Mouse (Mus musculus) liver, embryonic 14.5 days (tissue): ENCODE measurements around the gene Lama2. TPM values are rescaled to one million over a fixed set of nuclear protein-coding genes. Genes with fewer than 3 reads are reported as not detected.

Experiments
- ATAC-seq: fragments of 200-750 bp; cut with Nextera tagmentation; 2 replicates; pipeline ENCODE4 v1.8.0; 2017; ENCODE audit warnings: moderate number of reproducible peaks, mild to moderate bottlenecking, moderate library complexity; ENCODE audit not compliant: insufficient read depth
- DNase-seq, 3 experiments: peaks; one replicate each; pipeline ENCODE4 v3.0.0-alpha.2; 2012 to 2013; ENCODE audit warnings: low read depth in 3 of 3, low spot score in 3 of 3
- H3K27ac ChIP-seq: fragments of 300-500 bp; sonication (generic); 2 replicates; pipeline ENCODE4 v1.5.1; 2014; ENCODE audit warnings: moderate library complexity, mild to moderate bottlenecking, control low read depth, inconsistent platforms
- H3K27me3 ChIP-seq: fragments of 300-500 bp; sonication (generic); 2 replicates; pipeline ENCODE4 v1.6.1; 2014; ENCODE audit warnings: mild to moderate bottlenecking, low read length, moderate library complexity; ENCODE audit not compliant: control insufficient read depth, insufficient read depth
- H3K36me3 ChIP-seq: fragments of 300-500 bp; sonication (generic); replicated peaks from 2 replicates; pipeline ENCODE4 v1.6.1; 2014; ENCODE audit warnings: low read depth; ENCODE audit not compliant: control insufficient read depth, insufficient read depth
- H3K4me1 ChIP-seq, 2 experiments: fragments of 200-500 bp in 1 of 2; fragments of 300-500 bp in 1 of 2; sonication (generic) in 1 of 2; replicated peaks; 2 replicates each; pipeline ENCODE4 v1.6.1; 2012 to 2014; ENCODE audit warnings: antibody characterized with exemption in 1 of 2, inconsistent platforms in 1 of 2, low read length in 1 of 2; ENCODE audit not compliant: control insufficient read depth in 2 of 2, insufficient read depth in 2 of 2
- H3K4me2 ChIP-seq: fragments of 300-500 bp; sonication (generic); 2 replicates; pipeline ENCODE4 v1.6.1; 2014; ENCODE audit warnings: low read depth, mild to moderate bottlenecking, control low read depth, moderate library complexity
- H3K4me3 ChIP-seq, 2 experiments: fragments of 200-500 bp in 1 of 2; fragments of 300-500 bp in 1 of 2; sonication (generic) in 1 of 2; 2 replicates each; pipeline ENCODE4 v1.5.1; 2012 to 2014; ENCODE audit warnings: low read depth in 2 of 2, low read length in 2 of 2, mild to moderate bottlenecking in 2 of 2, control low read depth in 1 of 2, inconsistent platforms in 1 of 2, moderate library complexity in 1 of 2; ENCODE audit not compliant: insufficient read depth in 1 of 2
- H3K9ac ChIP-seq: fragments of 300-500 bp; sonication (generic); replicated peaks from 2 replicates; pipeline ENCODE4 v1.6.1; 2014; ENCODE audit warnings: mild to moderate bottlenecking, control low read depth, moderate library complexity
- H3K9me3 ChIP-seq: fragments of 300-500 bp; sonication (generic); 2 replicates; pipeline ENCODE4 v1.6.1; 2016; ENCODE audit warnings: low read length, mixed read lengths; ENCODE audit not compliant: control insufficient read depth
- CTCF ChIP-seq: IDR thresholded peaks from 2 replicates; pipeline ENCODE4 v1.5.1; 2016; ENCODE audit warnings: antibody characterized with exemption, low read depth, control low read depth
- EP300 ChIP-seq: IDR thresholded peaks from 2 replicates; pipeline ENCODE4 v1.6.1; 2016; ENCODE audit warnings: antibody characterized with exemption, low read depth
- WGBS: fragments of 180-500 bp; shearing (Covaris S2); extraction: QIAGEN DNeasy Blood & Tissue Kit; methylation state at CpG from one replicate; pipeline ENCODE4 v1.1.7; 2014; ENCODE audit not compliant: insufficient replicate concordance; 5-methylcytosine and 5-hydroxymethylcytosine counted together
- polyA plus RNA-seq, 2 experiments: library from polyadenylated mRNA; depleted of rRNA in 1 of 2; stranded (reverse) in 1 of 2; unstranded in 1 of 2; fragments of >200 nt; fragmentation: Nextera tagmentation in 1 of 2; extraction: Ambion mirVana in 1 of 2; gene quantifications; 2 replicates each; pipeline versions ENCODE4 v1.2.1 to v1.2.3; 2012 to 2014

Lama2 gene
- polyA plus RNA-seq, 2 experiments: 0.20 to 0.67 TPM

DNA sequence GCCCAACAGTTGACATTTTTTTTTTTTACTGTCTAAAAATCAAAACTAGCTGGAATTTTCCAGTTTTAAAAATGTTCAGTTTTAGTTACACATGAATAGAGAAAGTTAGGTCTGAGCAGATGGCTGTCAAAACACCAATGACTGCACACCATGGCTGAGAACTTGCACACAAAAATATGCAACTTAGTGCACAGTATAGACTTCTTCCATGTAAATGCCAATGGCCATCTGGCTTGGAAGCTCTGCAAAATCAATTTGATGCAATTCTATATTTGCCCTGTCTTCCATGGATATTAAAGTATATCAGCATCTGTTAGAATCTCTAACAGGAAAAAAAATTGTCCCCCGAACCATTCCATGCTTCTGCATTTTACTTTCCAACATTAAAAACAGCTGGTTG lies 135.5 kb downstream of the Lama2 start:
- Histone ChIP-seq H3K9me3 (no peaks in the 10 kb centered on the region), H3K9ac (no peak overlapping the region), H3K27me3 (no peaks in the 10 kb centered on the region), H3K4me1 (no peaks in the 10 kb centered on the region), H3K4me3 (no peak overlapping the region), H3K4me2 (no peak overlapping the region), H3K27ac (no peak overlapping the region), H3K36me3 (no peaks in the 10 kb centered on the region)
- WGBS: 57% methylated on average over 1 of the region's 1 CpGs
- TF ChIP-seq CTCF: no peak
- TF ChIP-seq EP300: no peak
- DNase-seq: no peak
- ATAC-seq: no peak

DNA sequence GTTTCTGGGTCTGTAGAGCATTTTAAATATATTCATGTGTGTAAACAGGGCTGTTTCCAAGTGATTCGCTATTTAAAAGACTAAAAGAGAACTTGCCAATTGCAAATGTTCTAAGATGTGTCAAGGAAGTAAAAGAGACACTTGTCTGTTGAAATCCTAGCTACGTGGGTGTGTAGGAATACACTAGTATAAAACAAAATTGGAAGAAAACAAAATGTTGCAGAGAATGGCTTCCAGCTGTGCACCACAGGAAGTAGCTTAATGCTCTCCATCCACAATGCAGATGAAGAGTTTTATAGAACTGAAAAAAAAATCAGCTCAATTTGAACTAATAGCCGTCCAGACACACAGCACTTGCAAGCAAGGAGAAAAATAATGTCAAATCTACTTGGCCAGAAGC lies 144.0 kb downstream of the Lama2 start:
- no peak for TF ChIP-seq CTCF
- no peak for TF ChIP-seq EP300
- H3K27me3 ChIP-seq: no peaks in the 10 kb centered on the region
- no peak overlapping the region for H3K4me2 ChIP-seq
- ATAC-seq (no peak), DNase-seq (no peak)
- H3K36me3 ChIP-seq: no peaks in the 10 kb centered on the region
- H3K4me3 ChIP-seq: no peak overlapping the region
- 40% methylated on average over 3 of the region's 3 CpGs for WGBS
- no peaks in the 10 kb centered on the region for H3K4me1 ChIP-seq
- no peaks in the 10 kb centered on the region for H3K9me3 ChIP-seq
- no peak overlapping the region for H3K27ac ChIP-seq
- no peak overlapping the region for H3K9ac ChIP-seq

DNA sequence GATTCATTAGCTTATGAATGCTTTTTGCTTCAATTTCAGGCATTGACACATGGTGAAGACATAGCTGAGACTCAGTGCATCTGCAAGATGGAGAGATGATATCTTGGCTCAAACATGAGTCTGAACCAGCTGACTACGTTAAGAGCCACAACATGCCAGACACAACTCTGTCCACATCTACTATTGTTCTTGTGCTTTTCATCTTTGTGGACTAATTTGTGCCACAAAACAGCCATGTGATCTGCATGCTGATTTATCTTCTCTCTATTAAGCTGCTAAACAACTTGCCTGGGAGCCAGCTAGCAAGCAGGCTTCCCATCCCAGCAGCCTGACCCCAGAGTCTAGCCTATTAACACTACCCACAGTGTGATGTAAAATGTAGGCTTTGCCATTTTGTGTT lies 151.3 kb downstream of the Lama2 start:
- no peaks in the 10 kb centered on the region for H3K27me3 ChIP-seq
- DNase-seq (no peak), ATAC-seq (no peak)
- H3K9ac ChIP-seq: no peak overlapping the region
- no peak overlapping the region for H3K4me2 ChIP-seq
- no peaks in the 10 kb centered on the region for H3K36me3 ChIP-seq
- H3K27ac ChIP-seq: no peak overlapping the region
- H3K9me3 ChIP-seq: no peaks in the 10 kb centered on the region
- 66% methylated on average over 1 of the region's 1 CpGs for WGBS
- H3K4me1 ChIP-seq: no peaks in the 10 kb centered on the region
- no peak overlapping the region for H3K4me3 ChIP-seq
- no peak for TF ChIP-seq EP300
- TF ChIP-seq CTCF: no peak

GRCm38 (mm10) chr10:27413583-27414465 lies 205.7 kb downstream of the Lama2 start:
- WGBS: 44% methylated on average over 5 of the region's 5 CpGs
- ATAC-seq (no peak), DNase-seq (no peak)
- H3K27ac ChIP-seq: no peak overlapping the region
- no peaks in the 10 kb centered on the region for H3K36me3 ChIP-seq
- H3K9me3 ChIP-seq: no peaks in the 10 kb centered on the region
- no peak for TF ChIP-seq CTCF
- no peak for TF ChIP-seq EP300
- H3K4me1 ChIP-seq: no peaks in the 10 kb centered on the region
- H3K27me3 ChIP-seq: no peaks in the 10 kb centered on the region
- no peak overlapping the region for H3K4me3 ChIP-seq
- H3K9ac ChIP-seq: no peak overlapping the region
- no peak overlapping the region for H3K4me2 ChIP-seq

- TF ChIP-seq EP300 (no peak), CTCF (no peak)
- H3K9me3 ChIP-seq: no peaks in the 10 kb centered on the region
- H3K27me3 ChIP-seq: no peaks in the 10 kb centered on the region
- H3K4me3 ChIP-seq: no peak overlapping the region
- 47% methylated on average over 1 of the region's 1 CpGs for WGBS
- H3K36me3 ChIP-seq: no peaks in the 10 kb centered on the region
- no peak for DNase-seq
- no peak overlapping the region for H3K9ac ChIP-seq
- no peak overlapping the region for H3K27ac ChIP-seq
- no peak overlapping the region for H3K4me2 ChIP-seq
- no peaks in the 10 kb centered on the region for H3K4me1 ChIP-seq
- no peak for ATAC-seq
Observed at GRCm38 (mm10) chr10:27390753-27391152, 228.8 kb downstream of the Lama2 start.
